Mouse (Mus musculus): ENCODE data around the gene 2010106E10Rik. TPM values are rescaled to one million over a fixed set of nuclear protein-coding genes. Genes with fewer than 3 reads are reported as not detected.

2010106E10Rik gene
- not detected for total RNA-seq (2021)
- long read RNA-seq, experiment 1: 0 reads
- long read RNA-seq, experiment 2: 0 reads

GRCm38 (mm10) chrX:112494974-112495373 lies at the start of gene 2010106E10Rik:
Gene 2010106E10Rik, plus strand, starts transcription at chrX:112495274.
- no peak for DNase-seq (ENCODE audit: low spot score)

- DNase-seq (ENCODE audit: low spot score): no peak
Observed at GRCm38 (mm10) chrX:112505651-112506050, 10.6 kb downstream of the 2010106E10Rik start.

- DNase-seq (ENCODE audit: low spot score): no peak
Observed at GRCm38 (mm10) chrX:112524755-112525154, 29.7 kb downstream of the 2010106E10Rik start.

GRCm38 (mm10) chrX:112543115-112543514 lies 48.0 kb downstream of the 2010106E10Rik start:
- no peak for DNase-seq (ENCODE audit: low spot score)

- DNase-seq (ENCODE audit: low spot score): no peak
Observed at GRCm38 (mm10) chrX:112567716-112568115, 72.6 kb downstream of the 2010106E10Rik start.

GRCm38 (mm10) chrX:112600511-112601305 lies 105.6 kb downstream of the 2010106E10Rik start, which contains the start of gene Zfp711:
Gene Zfp711, plus strand, starts transcription at chrX:112600526.
- no peak for DNase-seq (ENCODE audit: low spot score)

GRCm38 (mm10) chrX:112601306-112602120 lies 106.4 kb downstream of the 2010106E10Rik start:
- DNase-seq (ENCODE audit: low spot score): no peak

Other genes with a start within 250 kb of the 2010106E10Rik start
- gene Apool, start 183.9 kb upstream of the 2010106E10Rik start, total RNA-seq (2021): 10 to 100 TPM; 40.0 to 41.8 TPM
- gene Satl1, start 88.5 kb upstream of the 2010106E10Rik start, total RNA-seq (2021): not detected
- under 1 TPM in 1 of 2 experiments, not detected in 1; 0.12 TPM for gene Zfp711, start 105.3 kb downstream of the 2010106E10Rik start, total RNA-seq (2021)
- gene Pof1b, start 203.4 kb downstream of the 2010106E10Rik start, total RNA-seq (2021): not detected

All from gastrocnemius, adult 18-20 months (tissue).